Mouse (Mus musculus): ENCODE results near the gene Nfatc2ip. TPM values are rescaled to one million over a fixed set of nuclear protein-coding genes. Genes with fewer than 3 reads are reported as not detected.

Nfatc2ip gene
- total and polyA plus RNA-seq, 2 experiments, result 1.3 to 2.8 TPM

DNA sequence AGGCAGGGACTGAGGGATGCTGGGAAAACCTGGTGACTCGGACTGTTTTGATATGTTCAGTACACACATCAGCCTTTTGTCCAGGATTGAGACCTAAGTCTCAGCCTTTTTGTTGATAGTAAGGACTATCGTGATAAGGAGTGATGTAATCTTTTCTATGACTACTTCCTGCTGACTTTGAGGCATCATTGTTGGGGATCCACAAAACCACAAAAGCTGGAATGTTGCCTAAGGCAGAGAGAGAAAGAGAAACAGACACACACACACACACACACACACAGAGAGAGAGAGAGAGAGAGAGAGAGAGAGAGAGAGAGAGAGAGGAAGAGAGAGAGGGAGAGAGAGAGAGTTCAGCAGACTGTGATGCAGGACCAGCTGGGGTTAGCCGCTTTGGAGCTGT, 22.0 kb upstream of the Nfatc2ip start:
- no peak for TF ChIP-seq POLR2A (IDR thresholded peaks at IDR 0.05; ENCODE audit: extremely low read depth, insufficient read depth, low read length)
- no peak for TF ChIP-seq CTCF (IDR thresholded peaks at IDR 0.05; ENCODE audit: low read depth, low read length)
- Histone ChIP-seq H3K27me3 (ENCODE audit: control insufficient read depth, insufficient read depth, low read length) (no peaks in the 10 kb centered on the region), H3K9ac (ENCODE audit: low read depth, low read length) (no peak overlapping the region), H3K79me2 (ENCODE audit: control insufficient read depth, insufficient read depth, low read length) (no peaks in the 10 kb centered on the region), H3K4me3 (ENCODE audit: insufficient read depth, low read depth, low read length) (no peak overlapping the region), H3K36me3 (ENCODE audit: control insufficient read depth, insufficient read depth, low read length) (no peaks in the 10 kb centered on the region), H3K27ac (replicated peaks; ENCODE audit: insufficient read depth, low read depth, low read length) (no peak overlapping the region), H3K4me1 (ENCODE audit: control insufficient read depth, insufficient read depth, low read length) (no peaks in the 10 kb centered on the region)
- no peak for DNase-seq (ENCODE audit: extremely low read depth, low read depth, low spot score)
- 56% methylated on average over 3 of the region's 3 CpGs for WGBS

GRCm38 (mm10) chr7:126417606-126418005, 21.1 kb upstream of the Nfatc2ip start:
- Histone ChIP-seq H3K27ac (replicated peaks; ENCODE audit: insufficient read depth, low read depth, low read length) (no peak overlapping the region), H3K9ac (ENCODE audit: low read depth, low read length) (no peak overlapping the region), H3K79me2 (ENCODE audit: control insufficient read depth, insufficient read depth, low read length) (no peaks in the 10 kb centered on the region), H3K27me3 (ENCODE audit: control insufficient read depth, insufficient read depth, low read length) (no peaks in the 10 kb centered on the region), H3K4me1 (ENCODE audit: control insufficient read depth, insufficient read depth, low read length) (no peaks in the 10 kb centered on the region), H3K36me3 (ENCODE audit: control insufficient read depth, insufficient read depth, low read length) (no peaks in the 10 kb centered on the region), H3K4me3 (ENCODE audit: insufficient read depth, low read depth, low read length) (no peak overlapping the region)
- no peak for TF ChIP-seq CTCF (IDR thresholded peaks at IDR 0.05; ENCODE audit: low read depth, low read length)
- TF ChIP-seq POLR2A (IDR thresholded peaks at IDR 0.05; ENCODE audit: extremely low read depth, insufficient read depth, low read length), result no peak
- DNase-seq (ENCODE audit: extremely low read depth, low read depth, low spot score), result no peak
- WGBS, result 78% methylated on average over 4 of the region's 4 CpGs

- no peaks in the 10 kb centered on the region for H3K4me1 ChIP-seq (ENCODE audit: control insufficient read depth, insufficient read depth, low read length)
- H3K79me2 ChIP-seq (ENCODE audit: control insufficient read depth, insufficient read depth, low read length), result no peaks in the 10 kb centered on the region
- WGBS, result 86% methylated on average over 8 of the region's 8 CpGs
- H3K27me3 ChIP-seq (ENCODE audit: control insufficient read depth, insufficient read depth, low read length), result no peaks in the 10 kb centered on the region
- no peak overlapping the region for H3K27ac ChIP-seq (replicated peaks; ENCODE audit: insufficient read depth, low read depth, low read length)
- H3K9ac ChIP-seq (ENCODE audit: low read depth, low read length), result no peak overlapping the region
- H3K36me3 ChIP-seq (ENCODE audit: control insufficient read depth, insufficient read depth, low read length), result no peaks in the 10 kb centered on the region
- no peak overlapping the region for H3K4me3 ChIP-seq (ENCODE audit: insufficient read depth, low read depth, low read length)
- DNase-seq (ENCODE audit: extremely low read depth, low read depth, low spot score), result no peak
- TF ChIP-seq CTCF (IDR thresholded peaks at IDR 0.05; ENCODE audit: low read depth, low read length) (no peak), POLR2A (IDR thresholded peaks at IDR 0.05; ENCODE audit: extremely low read depth, insufficient read depth, low read length) (no peak)
These were observed 20.5 kb upstream of the Nfatc2ip start for GRCm38 (mm10) chr7:126417045-126417444.

GRCm38 (mm10) chr7:126416615-126417014, 20.1 kb upstream of the Nfatc2ip start:
- no peaks in the 10 kb centered on the region for H3K4me1 ChIP-seq (ENCODE audit: control insufficient read depth, insufficient read depth, low read length)
- no peak overlapping the region for H3K4me3 ChIP-seq (ENCODE audit: insufficient read depth, low read depth, low read length)
- H3K9ac ChIP-seq (ENCODE audit: low read depth, low read length), result no peak overlapping the region
- no peaks in the 10 kb centered on the region for H3K36me3 ChIP-seq (ENCODE audit: control insufficient read depth, insufficient read depth, low read length)
- no peaks in the 10 kb centered on the region for H3K27me3 ChIP-seq (ENCODE audit: control insufficient read depth, insufficient read depth, low read length)
- TF ChIP-seq CTCF (IDR thresholded peaks at IDR 0.05; ENCODE audit: low read depth, low read length) (no peak), POLR2A (IDR thresholded peaks at IDR 0.05; ENCODE audit: extremely low read depth, insufficient read depth, low read length) (no peak)
- no peak overlapping the region for H3K27ac ChIP-seq (replicated peaks; ENCODE audit: insufficient read depth, low read depth, low read length)
- no peak for DNase-seq (ENCODE audit: extremely low read depth, low read depth, low spot score)
- no peaks in the 10 kb centered on the region for H3K79me2 ChIP-seq (ENCODE audit: control insufficient read depth, insufficient read depth, low read length)
- WGBS, result 86% methylated on average over 2 of the region's 2 CpGs

DNA sequence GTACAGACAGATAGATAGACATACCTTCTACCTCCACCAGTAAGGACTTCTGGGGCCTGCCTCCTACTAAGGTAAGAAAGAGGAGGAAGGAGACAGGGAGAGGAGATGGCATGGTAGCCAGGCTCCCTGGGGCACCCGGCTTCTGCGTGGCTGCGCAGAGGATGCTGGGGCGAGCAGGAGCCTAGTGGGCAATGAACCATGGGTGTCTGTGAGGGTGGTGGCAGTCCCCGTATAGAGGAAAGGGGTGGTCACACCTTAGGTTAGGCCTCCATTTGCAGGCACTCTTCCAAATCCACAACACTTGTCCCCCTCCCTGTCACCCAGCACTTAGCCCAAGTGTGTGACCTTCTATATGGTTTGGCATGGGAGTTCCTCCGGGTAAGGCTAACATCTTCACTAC, 18.2 kb upstream of the Nfatc2ip start, which contains the start of gene Cd19:
Cd19 (minus strand) TSS at position 165 of the 400 bp plus-strand sequence.
- WGBS, result 94% methylated on average over 6 of the region's 6 CpGs
- no peak within 1 kb of the TSS for H3K9ac ChIP-seq (ENCODE audit: low read depth, low read length)
- H3K4me3 ChIP-seq (ENCODE audit: insufficient read depth, low read depth, low read length), result no peak within 1 kb of the TSS
- H3K79me2 ChIP-seq (ENCODE audit: control insufficient read depth, insufficient read depth, low read length), result no peaks in the 10 kb centered on the region
- H3K27ac ChIP-seq (replicated peaks; ENCODE audit: insufficient read depth, low read depth, low read length), result no peak within 1 kb of the TSS
- H3K36me3 ChIP-seq (ENCODE audit: control insufficient read depth, insufficient read depth, low read length), result no peaks in the 10 kb centered on the region
- TF ChIP-seq POLR2A (IDR thresholded peaks at IDR 0.05; ENCODE audit: extremely low read depth, insufficient read depth, low read length), result no peak
- no peak for TF ChIP-seq CTCF (IDR thresholded peaks at IDR 0.05; ENCODE audit: low read depth, low read length)
- no peak for DNase-seq (ENCODE audit: extremely low read depth, low read depth, low spot score)
- H3K27me3 ChIP-seq (ENCODE audit: control insufficient read depth, insufficient read depth, low read length), result no peaks in the 10 kb centered on the region
- no peaks in the 10 kb centered on the region for H3K4me1 ChIP-seq (ENCODE audit: control insufficient read depth, insufficient read depth, low read length)

DNA sequence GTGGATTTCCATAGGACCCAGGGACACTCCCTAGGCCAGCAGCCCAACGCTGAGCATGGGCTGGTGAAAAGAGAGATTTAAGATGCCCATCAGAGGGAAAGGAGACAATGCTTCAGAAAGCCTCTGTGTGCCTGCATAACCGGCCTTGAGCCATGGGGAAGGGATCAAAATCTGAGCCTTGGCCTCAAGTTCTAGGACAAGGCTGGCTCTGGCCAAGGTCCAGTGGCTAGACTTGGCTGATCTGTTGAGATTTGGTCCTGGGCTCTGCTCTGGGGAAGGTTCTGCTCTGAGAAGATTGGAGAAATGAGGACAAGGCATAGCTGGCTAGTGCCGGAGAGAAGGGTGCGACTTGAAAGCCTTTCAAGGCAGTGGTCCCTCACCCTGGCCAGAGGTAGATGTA, 14.5 kb upstream of the Nfatc2ip start:
- Histone ChIP-seq H3K9ac (ENCODE audit: low read depth, low read length) (no peak overlapping the region), H3K79me2 (ENCODE audit: control insufficient read depth, insufficient read depth, low read length) (no peaks in the 10 kb centered on the region), H3K4me1 (ENCODE audit: control insufficient read depth, insufficient read depth, low read length) (no peaks in the 10 kb centered on the region), H3K4me3 (ENCODE audit: insufficient read depth, low read depth, low read length) (no peak overlapping the region), H3K27ac (replicated peaks; ENCODE audit: insufficient read depth, low read depth, low read length) (no peak overlapping the region), H3K36me3 (ENCODE audit: control insufficient read depth, insufficient read depth, low read length) (no peaks in the 10 kb centered on the region), H3K27me3 (ENCODE audit: control insufficient read depth, insufficient read depth, low read length) (no peaks in the 10 kb centered on the region)
- DNase-seq (ENCODE audit: extremely low read depth, low read depth, low spot score), result no peak
- TF ChIP-seq POLR2A (IDR thresholded peaks at IDR 0.05; ENCODE audit: extremely low read depth, insufficient read depth, low read length) (no peak), CTCF (IDR thresholded peaks at IDR 0.05; ENCODE audit: low read depth, low read length) (no peak)
- WGBS, result 97% methylated on average over 4 of the region's 4 CpGs
